Mouse (Mus musculus) small intestine, adult 2 months (tissue): ENCODE data around the gene Dda1. TPM values are rescaled to one million over a fixed set of nuclear protein-coding genes. Genes with fewer than 3 reads are reported as not detected.
A peak's percentile ranks its signal among the peaks of the same experiment; 100 is the strongest.

ENCODE experiments used
- H3K27ac ChIP-seq: fragments of 200-500 bp; 2 replicates; pipeline ENCODE4 v1.5.1; 2012; ENCODE audit warnings: low read depth, low read length, control low read depth, inconsistent platforms; ENCODE audit not compliant: insufficient read depth
- H3K27me3 ChIP-seq: fragments of 200-500 bp; 2 replicates; pipeline ENCODE4 v1.6.1; 2012; ENCODE audit warnings: mild to moderate bottlenecking, moderate library complexity, low read length, inconsistent platforms; ENCODE audit not compliant: control insufficient read depth, insufficient read depth
- H3K36me3 ChIP-seq: fragments of 200-500 bp; 2 replicates; pipeline ENCODE4 v1.6.1; 2012; ENCODE audit warnings: mild to moderate bottlenecking, low read length, control low read depth, inconsistent platforms; ENCODE audit not compliant: control insufficient read depth, insufficient read depth
- H3K4me1 ChIP-seq: fragments of 200-500 bp; 2 replicates; pipeline ENCODE4 v1.6.1; 2012; ENCODE audit warnings: low read length, inconsistent platforms, mixed read lengths; ENCODE audit not compliant: control insufficient read depth, insufficient read depth, insufficient read length
- H3K4me3 ChIP-seq: fragments of 200-500 bp; 2 replicates; pipeline ENCODE4 v1.5.1; 2012; ENCODE audit warnings: low read depth, mild to moderate bottlenecking, control low read depth, inconsistent platforms, low read length, moderate library complexity
- CTCF ChIP-seq: fragments of 200-500 bp; IDR thresholded peaks from 2 replicates; pipeline ENCODE4 v1.5.1; 2012; ENCODE audit warnings: low read depth, mild to moderate bottlenecking, control low read depth, inconsistent platforms, low read length, moderate library complexity, mixed read lengths; ENCODE audit not compliant: insufficient replicate concordance, insufficient read length; ENCODE audit errors: extremely low read depth
- POLR2A ChIP-seq: fragments of 200-500 bp; IDR thresholded peaks from 2 replicates; pipeline ENCODE4 v1.6.1; 2012; ENCODE audit warnings: low read depth, mild to moderate bottlenecking, control low read depth, inconsistent platforms, low read length, moderate library complexity
- WGBS: fragments of 180-500 bp; shearing (Covaris S2); methylation state at CpG from one replicate; pipeline ENCODE4 v1.1.7; 2018; 5-methylcytosine and 5-hydroxymethylcytosine counted together
- polyA plus RNA-seq: library from polyadenylated mRNA; depleted of rRNA; stranded (reverse); fragments of >200 nt; gene quantifications from 2 replicates; pipeline ENCODE4 v1.2.3, GENCODE M21; 2012

Dda1 gene
- polyA plus RNA-seq, 1 experiment = 85.3 TPM

- Histone ChIP-seq H3K4me1 (peaks cover 16% of the 10 kb centered on the region), H3K27me3 (no peaks in the 10 kb centered on the region), H3K27ac (no peak overlapping the region), H3K4me3 (no peak overlapping the region), H3K36me3 (peaks cover 14% of the 10 kb centered on the region)
- 95% methylated on average over 1 of the region's 1 CpGs for WGBS
- no peak for TF ChIP-seq POLR2A
- TF ChIP-seq CTCF = no peak
These were observed 998 bp upstream of the Dda1 start for GRCm38 (mm10) chr8:71468001-71468400.

- WGBS = under 1% methylated on average over 24 of the region's 24 CpGs
- Histone ChIP-seq H3K4me3 (peak overlapping the region; percentile 86), H3K27me3 (no peaks in the 10 kb centered on the region), H3K4me1 (peaks cover 6% of the 10 kb centered on the region; the same call in 1 of the 2 replicates), H3K36me3 (peaks cover 16% of the 10 kb centered on the region), H3K27ac (0 out of 2 replicates have a peak overlapping the region, but pooled peaks have one; percentile 2)
- no peak for TF ChIP-seq CTCF
- TF ChIP-seq POLR2A = no peak; the same call in 1 of the 2 replicates
These were observed 412 bp downstream of the Dda1 start for GRCm38 (mm10) chr8:71469411-71469810.

GRCm38 (mm10) chr8:71470146-71470912, 1.3 kb downstream of the Dda1 start:
- WGBS = 92% methylated on average over 3 of the region's 3 CpGs
- Histone ChIP-seq H3K27ac (no peak overlapping the region), H3K36me3 (peaks cover 18% of the 10 kb centered on the region), H3K4me3 (peak overlapping the region; percentile 86; the same call in 1 of the 2 replicates), H3K27me3 (no peaks in the 10 kb centered on the region), H3K4me1 (peaks cover 6% of the 10 kb centered on the region; the same call in 1 of the 2 replicates)
- no peak for TF ChIP-seq POLR2A
- TF ChIP-seq CTCF = no peak

GRCm38 (mm10) chr8:71470913-71471255, 1.9 kb downstream of the Dda1 start:
- H3K27ac ChIP-seq = no peak overlapping the region
- H3K4me1 ChIP-seq = peaks cover 9% of the 10 kb centered on the region; the same call in 1 of the 2 replicates
- 67% methylated on average over 5 of the region's 5 CpGs for WGBS
- TF ChIP-seq CTCF (no peak), POLR2A (no peak)
- H3K36me3 ChIP-seq = peaks cover 18% of the 10 kb centered on the region
- H3K27me3 ChIP-seq = no peaks in the 10 kb centered on the region
- no peak overlapping the region for H3K4me3 ChIP-seq

- Histone ChIP-seq H3K4me1 (peaks cover 11% of the 10 kb centered on the region), H3K36me3 (peaks cover 18% of the 10 kb centered on the region), H3K27me3 (no peaks in the 10 kb centered on the region), H3K4me3 (no peak overlapping the region), H3K27ac (no peak overlapping the region)
- 95% methylated on average over 17 of the region's 17 CpGs for WGBS
- TF ChIP-seq CTCF (no peak), POLR2A (no peak)
These were observed 2.9 kb downstream of the Dda1 start for GRCm38 (mm10) chr8:71471861-71472260.

GRCm38 (mm10) chr8:71472601-71473386, 3.8 kb downstream of the Dda1 start:
- Histone ChIP-seq H3K27ac (no peak overlapping the region), H3K27me3 (no peaks in the 10 kb centered on the region), H3K36me3 (peaks cover 18% of the 10 kb centered on the region), H3K4me3 (no peak overlapping the region), H3K4me1 (peaks cover 11% of the 10 kb centered on the region)
- TF ChIP-seq POLR2A (no peak), CTCF (peak; percentile 28; the same call in 1 of the 2 replicates)
- WGBS = 90% methylated on average over 8 of the region's 8 CpGs

GRCm38 (mm10) chr8:71474344-71474743, 5.3 kb downstream of the Dda1 start:
- TF ChIP-seq CTCF (no peak), POLR2A (no peak)
- Histone ChIP-seq H3K36me3 (peaks cover 18% of the 10 kb centered on the region), H3K27me3 (no peaks in the 10 kb centered on the region), H3K27ac (no peak overlapping the region), H3K4me1 (peaks cover 11% of the 10 kb centered on the region), H3K4me3 (no peak overlapping the region)
- WGBS = 93% methylated on average over 18 of the region's 18 CpGs
